Mouse (Mus musculus): Measurements from ENCODE around the gene Olfr873.
"Not testable (repeated sequence)": the region's sequence is repeated elsewhere in the genome, so short reads cannot be mapped to it uniquely, and the experiment has no call there.

Gene Olfr873

DNA sequence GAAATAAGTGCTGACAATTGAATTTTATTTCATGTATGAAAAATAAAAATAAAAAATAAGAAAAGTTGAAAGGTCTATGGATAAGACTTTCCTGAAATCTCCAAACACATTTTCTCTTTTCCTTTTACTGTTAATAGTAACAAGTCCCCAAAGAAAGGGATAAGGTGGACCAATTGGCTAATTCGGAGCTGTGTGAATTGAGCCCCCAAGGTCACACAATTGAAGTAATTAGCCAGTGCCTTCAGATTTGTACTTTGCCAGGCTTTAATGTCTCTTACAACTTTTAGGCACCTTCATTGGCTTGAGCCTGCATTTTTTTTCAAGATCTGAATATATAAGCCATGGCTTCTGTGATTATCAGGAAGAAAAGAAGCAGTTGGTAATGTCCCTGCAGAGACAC, at the start of gene Olfr873:
Gene Olfr873, plus strand, starts transcription at position 301 of the 400 bp plus-strand sequence.
- DNase-seq (ENCODE audit: low read depth) = no peak

DNA sequence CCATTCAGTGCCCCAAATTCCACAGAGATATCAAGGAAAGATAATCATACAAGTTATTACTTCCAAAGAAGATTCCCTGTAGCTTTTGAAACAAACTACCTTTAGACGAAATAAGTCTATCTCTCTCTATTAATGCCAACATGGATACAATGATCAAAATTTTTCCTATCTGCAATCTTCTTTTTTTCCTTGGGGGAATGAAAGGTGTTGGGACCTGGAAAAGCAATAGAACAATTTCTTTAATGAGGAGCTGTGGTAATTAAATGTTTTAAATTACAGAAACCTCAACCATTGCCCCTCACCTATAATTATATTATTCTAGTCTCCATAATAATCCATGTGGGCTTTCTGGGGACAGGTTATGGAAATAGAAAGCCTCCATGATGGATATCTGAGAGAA, 16.3 kb upstream of the Olfr873 start, which contains the start of gene Olfr39:
Gene Olfr39, plus strand, starts transcription at position 301 of the 400 bp plus-strand sequence.
- no peak for DNase-seq (ENCODE audit: low read depth)

DNA sequence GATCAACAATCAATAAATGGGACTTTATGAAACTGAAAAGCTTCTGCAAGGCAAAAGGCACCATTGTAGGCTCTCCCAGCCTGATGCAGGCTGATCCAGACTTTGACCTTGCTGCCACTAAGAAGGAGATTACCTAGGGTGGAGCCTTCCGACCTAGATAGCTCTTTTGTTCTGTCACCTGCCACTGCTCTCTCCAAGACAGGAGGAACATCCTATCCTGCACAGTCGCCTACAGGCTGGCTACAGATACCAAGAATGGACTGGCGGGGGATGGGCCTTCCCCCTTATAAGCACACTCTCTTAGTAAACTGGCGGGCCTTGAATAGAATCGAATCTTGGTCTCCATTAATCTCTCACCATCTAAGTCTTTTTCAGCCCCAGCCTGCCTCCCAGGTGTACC, 2.8 kb upstream of the Olfr873 start:
- DNase-seq (ENCODE audit: low read depth) = not testable (repeated sequence)

DNA sequence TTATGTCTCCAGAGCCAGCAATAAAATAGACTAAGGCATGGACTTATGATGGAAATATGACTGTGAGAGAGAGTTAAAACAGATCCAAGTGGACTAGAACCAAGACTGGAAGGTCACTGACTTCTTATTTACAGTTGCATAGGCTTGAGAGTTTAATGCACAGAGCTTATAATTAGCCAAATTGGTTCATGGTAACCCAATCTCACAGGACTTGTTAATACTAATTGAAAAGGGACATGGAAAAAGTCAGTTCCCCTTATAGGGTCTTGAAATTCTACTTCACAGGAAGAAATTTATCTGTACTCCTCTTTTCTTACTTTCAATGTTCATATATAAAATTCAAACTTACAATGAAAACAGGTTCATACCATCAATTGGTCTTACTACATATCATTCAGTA, 37.7 kb downstream of the Olfr873 start, which contains the start of gene Olfr18:
Gene Olfr18, minus strand, starts transcription at position 101 of the 400 bp plus-strand sequence.
- no peak for DNase-seq (ENCODE audit: low read depth)

DNA sequence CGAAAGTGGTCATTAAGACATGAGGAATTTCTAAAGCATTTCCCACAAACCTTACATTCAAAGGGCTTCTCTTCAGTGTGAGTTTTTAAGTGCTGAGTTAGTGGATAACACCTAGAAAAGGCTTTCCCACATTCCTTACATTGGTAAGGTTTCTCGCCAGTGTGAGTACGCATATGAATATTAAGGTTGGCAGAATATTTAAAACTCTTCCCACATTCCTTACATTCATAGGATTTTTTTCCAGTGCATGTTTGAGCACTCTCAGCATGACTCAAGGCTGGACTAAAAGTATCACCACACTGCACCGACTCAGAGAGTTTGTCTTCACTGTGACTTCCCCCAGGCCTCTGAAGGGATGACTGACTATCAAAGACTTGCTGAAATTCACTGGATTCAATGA, 50.2 kb downstream of the Olfr873 start:
- no peak for DNase-seq (ENCODE audit: low read depth)
